Mouse (Mus musculus) embryo, embryonic 10.5 days (tissue): ENCODE results near the gene Hlcs.

Source experiments
- DNase-seq: peaks from one replicate; pipeline ENCODE4 v3.0.0-alpha.2; 2015; ENCODE audit warnings: low spot score

Hlcs gene

GRCm38 (mm10) chr16:94205528-94206484 lies 107.6 kb downstream of the Hlcs start:
- DNase-seq = no peak

- no peak for DNase-seq
Measured at GRCm38 (mm10) chr16:94201387-94201786, 112.0 kb downstream of the Hlcs start.

- peak; percentile 66 for DNase-seq
Measured at GRCm38 (mm10) chr16:94195913-94196312, 117.5 kb downstream of the Hlcs start.

GRCm38 (mm10) chr16:94191379-94192315 lies 121.7 kb downstream of the Hlcs start:
- no peak for DNase-seq

- DNase-seq = no peak
Measured at GRCm38 (mm10) chr16:94190256-94190655, 123.1 kb downstream of the Hlcs start.

- DNase-seq = no peak
Measured at GRCm38 (mm10) chr16:94186526-94186925, 126.8 kb downstream of the Hlcs start.

- DNase-seq = no peak
Measured at GRCm38 (mm10) chr16:94185430-94185829, 127.9 kb downstream of the Hlcs start.

GRCm38 (mm10) chr16:94180122-94180870 lies 133.1 kb downstream of the Hlcs start:
- DNase-seq = peak; percentile 50

- peak; percentile 79 for DNase-seq
Measured at GRCm38 (mm10) chr16:94179341-94180121, 133.8 kb downstream of the Hlcs start.

GRCm38 (mm10) chr16:94178441-94179220 lies 134.7 kb downstream of the Hlcs start:
- no peak for DNase-seq

- no peak for DNase-seq
Measured at GRCm38 (mm10) chr16:94176997-94177857, 136.1 kb downstream of the Hlcs start.

- DNase-seq = no peak
Measured at GRCm38 (mm10) chr16:94175366-94175986, 137.9 kb downstream of the Hlcs start.

GRCm38 (mm10) chr16:94173361-94173760 lies 140.0 kb downstream of the Hlcs start:
- DNase-seq = no peak

GRCm38 (mm10) chr16:94170218-94170617 lies 143.2 kb downstream of the Hlcs start:
- peak; percentile 36 for DNase-seq

- no peak for DNase-seq
Measured at GRCm38 (mm10) chr16:94168655-94169545, 144.5 kb downstream of the Hlcs start.

GRCm38 (mm10) chr16:94164978-94165377 lies 148.4 kb downstream of the Hlcs start:
- DNase-seq = no peak

- DNase-seq = no peak
Measured at GRCm38 (mm10) chr16:94164236-94164635, 149.1 kb downstream of the Hlcs start.

- no peak for DNase-seq
Measured at GRCm38 (mm10) chr16:94163051-94163450, 150.3 kb downstream of the Hlcs start.
